Mouse (Mus musculus) kidney, adult 2 months (tissue): ENCODE measurements around the gene Tcta. TPM values are rescaled to one million over a fixed set of nuclear protein-coding genes. Genes with fewer than 3 reads are reported as not detected.
A peak's percentile ranks its signal among the peaks of the same experiment; 100 is the strongest.
"Not testable (repeated sequence)": the region's sequence is repeated elsewhere in the genome, so short reads cannot be mapped to it uniquely, and the experiment has no call there.

Experiments
- DNase-seq: peaks from one replicate; pipeline ENCODE4 v3.0.0; 2021
- H3K27ac ChIP-seq: fragments of 200-500 bp; 2 replicates; pipeline ENCODE4 v1.5.1; 2012; ENCODE audit warnings: low read depth, low read length, control low read depth, inconsistent platforms; ENCODE audit not compliant: insufficient read depth
- H3K27me3 ChIP-seq: fragments of 200-500 bp; replicated peaks from 2 replicates; pipeline ENCODE4 v1.6.1; 2012; ENCODE audit warnings: mild to moderate bottlenecking, moderate library complexity, low read length, inconsistent platforms; ENCODE audit not compliant: control insufficient read depth, insufficient read depth
- H3K36me3 ChIP-seq: fragments of 200-500 bp; 2 replicates; pipeline ENCODE4 v1.6.1; 2012; ENCODE audit warnings: mild to moderate bottlenecking, moderate library complexity, low read length, inconsistent platforms; ENCODE audit not compliant: control insufficient read depth, insufficient read depth
- H3K4me1 ChIP-seq: fragments of 200-500 bp; 2 replicates; pipeline ENCODE4 v1.6.1; 2011; ENCODE audit warnings: low read length; ENCODE audit not compliant: control insufficient read depth, insufficient read depth
- H3K4me3 ChIP-seq: fragments of 200-500 bp; 2 replicates; pipeline ENCODE4 v1.5.1; 2011; ENCODE audit warnings: mild to moderate bottlenecking, low read depth, low read length, control low read depth; ENCODE audit not compliant: insufficient read depth
- CTCF ChIP-seq: fragments of 200-500 bp; conservative IDR thresholded peaks from 2 replicates; pipeline ENCODE4 v1.5.1; 2011; ENCODE audit warnings: low read depth, mild to moderate bottlenecking, control low read depth, low read length, moderate library complexity, mixed read lengths; ENCODE audit not compliant: insufficient read depth, insufficient read length
- POLR2A ChIP-seq: fragments of 200-500 bp; IDR thresholded peaks from one replicate; pipeline ENCODE4 v1.6.1; 2011; ENCODE audit warnings: low read depth, low read length, control low read depth
- WGBS: fragments of 180-500 bp; shearing (Covaris S2); methylation state at CpG from one replicate; pipeline ENCODE4 v1.1.7; 2018; 5-methylcytosine and 5-hydroxymethylcytosine counted together
- polyA plus RNA-seq: library from polyadenylated mRNA; depleted of rRNA; stranded (reverse); fragments of >200 nt; gene quantifications from 2 replicates; pipeline ENCODE4 v1.2.3, GENCODE M21; 2012

The Tcta gene
- polyA plus RNA-seq, 1 experiment, result 55.3 TPM

- no peak for TF ChIP-seq CTCF
- TF ChIP-seq POLR2A, result no peak
- Histone ChIP-seq H3K4me3 (peak within 1 kb of the TSS; percentile 47), H3K4me1 (peaks cover 17% of the 10 kb centered on the region), H3K27me3 (no peaks in the 10 kb centered on the region), H3K27ac (peak within 1 kb of the TSS; percentile 47), H3K36me3 (no peaks in the 10 kb centered on the region)
- 23% methylated on average over 18 of the region's 18 CpGs for WGBS
- peak; percentile 96 for DNase-seq
Measured at GRCm38 (mm10) chr9:108296453-108297355, 9.3 kb downstream of the Tcta start, which contains the start of gene Amt. Gene Amt, plus strand, starts transcription at chr9:108296853.

- Histone ChIP-seq H3K27ac (no peak overlapping the region; the same call in 1 of the 2 replicates), H3K4me3 (peak overlapping the region; percentile 58; the same call in 1 of the 2 replicates), H3K36me3 (no peaks in the 10 kb centered on the region), H3K4me1 (peaks cover 7% of the 10 kb centered on the region), H3K27me3 (no peaks in the 10 kb centered on the region)
- 37% methylated on average over 6 of the region's 6 CpGs for WGBS
- DNase-seq, result no peak
- TF ChIP-seq POLR2A, result no peak
Measured at GRCm38 (mm10) chr9:108290773-108291172, 15.2 kb downstream of the Tcta start.

DNA sequence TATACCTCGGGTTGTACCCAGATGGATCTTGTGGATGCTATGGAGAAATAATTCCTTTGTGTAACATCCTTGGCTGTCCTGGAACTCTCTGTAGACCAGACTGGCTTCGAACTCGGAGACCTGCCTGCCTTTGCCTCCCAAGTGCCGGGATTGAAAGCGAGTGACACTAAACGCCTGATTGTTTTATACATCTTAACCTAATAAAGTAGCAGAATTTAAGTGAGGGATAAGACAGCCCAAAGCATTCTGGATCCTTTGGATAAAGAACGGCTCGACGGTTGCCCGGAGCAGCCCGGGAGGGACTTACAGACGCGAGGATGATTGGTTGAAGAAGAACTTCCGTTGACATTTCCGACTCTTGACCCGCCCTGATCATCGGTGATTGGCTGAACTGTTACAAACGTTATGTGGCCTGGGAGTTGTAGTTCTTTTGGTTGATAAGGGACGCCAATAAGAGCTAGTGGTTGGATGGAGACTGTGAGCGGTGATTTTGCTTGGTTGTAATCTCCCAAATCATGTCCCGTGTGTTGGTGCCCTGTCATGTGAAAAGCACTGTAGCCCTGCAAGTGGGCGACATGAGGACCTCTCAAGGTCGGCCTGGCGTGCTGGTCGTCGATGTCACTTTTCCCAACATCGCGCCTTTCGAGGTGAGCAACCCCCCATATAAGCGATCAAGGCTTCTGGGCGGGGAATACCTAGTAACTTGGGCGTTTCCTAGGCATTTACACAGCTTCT is 15.8 kb downstream of the Tcta start, which contains the start of gene Nicn1:
Gene Nicn1, plus strand, starts transcription at position 414 of the 735 bp plus-strand sequence.
- no peak for TF ChIP-seq POLR2A
- TF ChIP-seq CTCF, result no peak
- WGBS, result under 1% methylated on average over 32 of the region's 32 CpGs
- H3K27me3 ChIP-seq, result no peaks in the 10 kb centered on the region
- peak; percentile 98 for DNase-seq
- H3K4me1 ChIP-seq, result peaks cover 3% of the 10 kb centered on the region; the same call in 1 of the 2 replicates
- peak within 1 kb of the TSS; percentile 58 for H3K4me3 ChIP-seq
- H3K36me3 ChIP-seq, result no peaks in the 10 kb centered on the region
- H3K27ac ChIP-seq, result peak within 1 kb of the TSS; percentile 4; the same call in 1 of the 2 replicates

- no peak for TF ChIP-seq POLR2A
- TF ChIP-seq CTCF, result no peak
- no peaks in the 10 kb centered on the region for H3K36me3 ChIP-seq
- no peak overlapping the region for H3K4me3 ChIP-seq
- H3K27me3 ChIP-seq, result no peaks in the 10 kb centered on the region
- no peak for DNase-seq
- no peak overlapping the region for H3K27ac ChIP-seq
- 58% methylated on average over 2 of the region's 2 CpGs for WGBS
- peaks cover 6% of the 10 kb centered on the region; the same call in 1 of the 2 replicates for H3K4me1 ChIP-seq
Measured at GRCm38 (mm10) chr9:108289347-108289746, 16.6 kb downstream of the Tcta start.

DNA sequence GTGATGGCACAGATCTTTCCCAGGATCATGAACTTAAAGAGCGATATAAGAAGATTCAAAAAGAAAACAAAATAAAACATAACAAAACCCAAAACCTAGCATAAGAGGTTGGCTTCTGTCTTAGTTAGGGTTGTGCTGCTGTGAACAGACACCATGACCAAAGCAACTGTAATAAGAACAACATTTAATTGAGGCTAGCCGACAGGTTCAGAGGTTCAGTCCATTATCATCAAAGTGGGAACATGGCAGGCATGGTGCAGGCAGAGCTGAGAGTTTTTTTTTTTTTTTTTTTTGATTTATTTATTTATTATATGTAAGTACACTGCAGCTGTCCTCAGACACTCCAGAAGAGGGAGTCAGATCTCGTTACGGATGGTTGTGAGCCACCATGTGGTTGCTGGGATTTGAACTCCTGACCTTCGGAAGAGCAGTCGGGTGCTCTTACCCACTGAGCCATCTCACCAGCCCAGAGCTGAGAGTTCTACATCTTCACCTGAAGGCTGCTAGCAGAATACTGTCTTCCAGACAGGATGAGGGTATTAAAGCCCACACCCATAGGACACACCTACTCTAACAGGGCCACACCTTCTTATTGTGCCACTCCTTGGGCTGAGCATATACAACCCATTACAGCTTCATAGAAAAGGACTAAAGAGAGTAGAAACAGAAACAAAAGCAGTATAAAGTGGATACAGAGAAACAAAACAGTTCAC is 18.3 kb downstream of the Tcta start:
- DNase-seq, H3K27ac ChIP-seq, H3K4me1 ChIP-seq, H3K27me3 ChIP-seq, H3K4me3 ChIP-seq, H3K36me3 ChIP-seq: not testable (repeated sequence)
- 59% methylated on average over 6 of the region's 6 CpGs for WGBS

GRCm38 (mm10) chr9:108284410-108284809 is 21.6 kb downstream of the Tcta start:
- H3K27ac ChIP-seq, result no peak overlapping the region
- H3K27me3 ChIP-seq, result no peaks in the 10 kb centered on the region
- no peaks in the 10 kb centered on the region for H3K36me3 ChIP-seq
- no peak overlapping the region for H3K4me3 ChIP-seq
- WGBS, result 7% methylated on average over 6 of the region's 6 CpGs
- peaks cover 6% of the 10 kb centered on the region; the same call in 1 of the 2 replicates for H3K4me1 ChIP-seq
- peak; percentile 86 for DNase-seq
- peak; percentile 85 for TF ChIP-seq CTCF
- TF ChIP-seq POLR2A, result no peak
